Mouse (Mus musculus): Measurements from ENCODE around the gene Eya3.

DNA sequence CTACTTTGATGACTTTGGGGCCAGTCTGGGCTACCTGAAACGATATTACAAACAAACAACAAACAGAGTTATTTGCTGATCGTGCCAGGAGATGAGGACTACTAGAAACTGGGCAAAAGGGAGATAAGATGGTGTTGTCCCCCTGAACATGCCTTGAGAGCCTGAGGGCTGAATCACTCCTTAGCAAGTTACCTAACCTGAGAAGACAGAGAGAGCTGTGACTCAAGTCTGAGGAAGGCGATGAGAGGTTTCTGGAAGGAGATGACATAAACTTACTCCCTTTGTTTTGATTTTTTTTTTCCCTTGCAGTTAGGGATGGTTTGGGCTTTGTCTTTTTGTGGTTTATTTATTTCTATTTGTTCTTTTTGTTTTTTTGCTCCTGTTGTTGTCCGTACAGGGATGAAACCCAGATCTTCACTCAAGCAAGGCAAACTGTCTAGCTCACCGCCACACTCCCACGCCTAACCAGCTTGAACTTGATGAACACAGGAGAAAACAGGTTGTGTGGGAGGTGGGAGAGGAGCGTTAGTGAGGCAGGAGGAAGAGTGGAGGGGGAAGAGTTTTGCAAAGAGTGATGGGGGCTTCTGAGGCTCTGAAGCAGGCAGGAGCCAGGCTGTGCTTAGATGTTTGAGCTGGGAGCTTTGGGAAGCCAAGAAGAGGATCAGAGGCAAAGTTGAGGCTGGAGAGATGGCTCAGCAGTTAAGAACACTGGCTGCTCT is 119.0 kb downstream of the Eya3 start:
- TF ChIP-seq POLR2A (IDR thresholded peaks at IDR 0.05; ENCODE audit: extremely low read depth, insufficient read depth, low read length) (no peak), CTCF (IDR thresholded peaks at IDR 0.05; ENCODE audit: low read depth, low read length) (no peak)
